Mouse (Mus musculus) urinary bladder, postnatal 25 days (tissue): ENCODE results near the gene Nme4.

Source experiments
- DNase-seq: peaks from one replicate; pipeline ENCODE4 v3.0.0; 2022; ENCODE audit warnings: low spot score

Nme4 gene

GRCm38 (mm10) chr17:26064916-26065315 lies 30.5 kb downstream of the Nme4 start:
- DNase-seq: no peak

- no peak for DNase-seq
Observed at GRCm38 (mm10) chr17:26057787-26058567, 37.4 kb downstream of the Nme4 start.

- no peak for DNase-seq
Observed at GRCm38 (mm10) chr17:26057278-26057677, 38.1 kb downstream of the Nme4 start.

- DNase-seq: no peak
Observed at GRCm38 (mm10) chr17:26055164-26055563, 40.2 kb downstream of the Nme4 start.

- DNase-seq: no peak
Observed at GRCm38 (mm10) chr17:26054133-26054845, 41.1 kb downstream of the Nme4 start.

GRCm38 (mm10) chr17:26052706-26053105 lies 42.7 kb downstream of the Nme4 start:
- no peak for DNase-seq

- DNase-seq: no peak
Observed at GRCm38 (mm10) chr17:26052074-26052473, 43.3 kb downstream of the Nme4 start.

- no peak for DNase-seq
Observed at GRCm38 (mm10) chr17:26048118-26048517, 47.3 kb downstream of the Nme4 start.

- DNase-seq: no peak
Observed at GRCm38 (mm10) chr17:26046253-26046997, 49.0 kb downstream of the Nme4 start.

GRCm38 (mm10) chr17:26045285-26045684 lies 50.1 kb downstream of the Nme4 start:
- no peak for DNase-seq

GRCm38 (mm10) chr17:26043249-26043636 lies 52.2 kb downstream of the Nme4 start:
- no peak for DNase-seq

- no peak for DNase-seq
Observed at GRCm38 (mm10) chr17:26042599-26043248, 52.7 kb downstream of the Nme4 start.
